Mouse (Mus musculus) ovary, adult 18-20 months (tissue): ENCODE measurements around the gene Abtb2.
"Not testable (repeated sequence)": the region's sequence is repeated elsewhere in the genome, so short reads cannot be mapped to it uniquely, and the experiment has no call there.

Experiments used
- DNase-seq: peaks from one replicate; pipeline ENCODE4 v3.0.0; 2022; ENCODE audit warnings: low spot score, mixed read lengths

The Abtb2 gene

GRCm38 (mm10) chr2:103565732-103566422 is at the start of gene Abtb2:
Gene Abtb2 (plus strand): TSS chr2:103566310.
- DNase-seq: peak; percentile 93

GRCm38 (mm10) chr2:103516472-103516871 is 49.6 kb upstream of the Abtb2 start:
- DNase-seq: no peak

GRCm38 (mm10) chr2:103525596-103525995 is 40.5 kb upstream of the Abtb2 start:
- no peak for DNase-seq

DNA sequence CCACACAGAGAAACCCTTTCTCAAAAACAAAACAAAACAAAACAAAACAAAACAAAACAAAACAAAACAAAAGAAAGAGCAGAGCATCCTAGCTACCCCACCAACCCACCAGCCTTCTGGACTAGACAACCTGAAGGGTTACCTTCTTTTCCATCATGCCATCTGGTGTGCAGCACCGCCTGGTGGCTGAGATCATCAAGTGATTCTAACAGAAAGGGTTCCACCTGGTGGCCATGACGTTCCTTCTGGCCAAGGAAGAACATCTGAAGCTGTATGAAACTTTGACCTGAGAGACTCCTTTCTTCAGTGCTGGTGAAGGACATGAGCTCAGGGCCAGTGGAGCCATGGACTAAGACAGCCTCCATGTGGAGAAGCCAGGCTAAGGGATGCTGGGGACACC is 19.0 kb upstream of the Abtb2 start:
- DNase-seq: peak; percentile 15

DNA sequence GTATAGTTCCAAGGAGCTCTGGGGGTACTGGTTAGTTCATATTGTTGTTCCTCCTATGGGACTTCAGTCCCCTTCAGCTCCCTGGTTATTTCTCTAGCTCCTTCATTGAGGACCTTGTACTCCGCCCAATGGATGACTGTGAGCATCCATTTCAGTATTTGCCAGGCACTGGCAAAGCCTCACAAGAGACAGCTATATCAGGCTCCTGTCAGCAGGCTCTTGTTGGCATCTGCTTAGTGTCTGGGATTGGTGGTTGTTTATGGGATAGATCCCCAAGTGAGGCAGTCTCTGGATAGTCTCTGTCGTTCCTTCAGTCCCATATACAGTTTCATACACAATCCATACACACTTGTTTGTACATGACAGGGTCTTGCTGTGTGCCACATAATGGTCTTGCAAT is 15.8 kb upstream of the Abtb2 start:
- DNase-seq: not testable (repeated sequence)

- DNase-seq: no peak
These were observed 12.1 kb upstream of the Abtb2 start for GRCm38 (mm10) chr2:103554041-103554440.

DNA sequence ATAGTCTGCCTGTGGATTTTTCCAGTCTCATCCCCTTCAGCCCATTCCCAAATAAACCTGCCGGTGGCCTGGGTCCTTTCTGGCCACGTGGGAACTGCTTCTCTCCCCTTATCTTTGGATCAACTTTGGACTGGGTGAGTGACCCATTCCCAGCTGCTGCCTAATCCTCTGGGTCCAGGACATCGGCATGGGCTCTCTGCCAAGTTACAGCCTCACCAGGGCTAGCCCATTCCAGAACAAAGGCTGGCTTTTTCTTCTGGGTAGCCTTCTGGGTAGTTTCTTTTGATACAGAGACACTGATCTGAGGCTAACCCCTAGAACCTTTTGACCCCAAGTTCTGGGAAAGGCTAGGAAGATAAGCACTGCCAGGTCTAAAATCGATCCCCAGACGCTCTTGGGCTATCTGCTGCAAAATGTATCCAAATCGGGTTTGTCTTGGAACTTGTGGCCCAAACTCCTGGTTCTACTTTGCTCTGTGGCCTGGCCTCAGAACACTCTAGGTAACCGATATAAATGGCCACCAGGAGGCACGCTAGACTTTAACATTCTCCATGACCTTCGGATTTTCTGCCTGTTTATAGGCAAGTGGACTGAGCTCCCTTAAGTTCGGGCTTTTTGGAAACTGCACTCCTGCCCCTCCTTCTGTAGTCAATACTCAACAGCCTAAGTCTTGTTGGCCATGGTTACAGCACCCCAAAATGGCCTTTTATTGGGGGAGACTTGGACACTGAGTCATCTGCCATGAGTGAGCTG is 9.8 kb upstream of the Abtb2 start:
- DNase-seq: no peak

GRCm38 (mm10) chr2:103560955-103561354 is 5.2 kb upstream of the Abtb2 start:
- DNase-seq: no peak

DNA sequence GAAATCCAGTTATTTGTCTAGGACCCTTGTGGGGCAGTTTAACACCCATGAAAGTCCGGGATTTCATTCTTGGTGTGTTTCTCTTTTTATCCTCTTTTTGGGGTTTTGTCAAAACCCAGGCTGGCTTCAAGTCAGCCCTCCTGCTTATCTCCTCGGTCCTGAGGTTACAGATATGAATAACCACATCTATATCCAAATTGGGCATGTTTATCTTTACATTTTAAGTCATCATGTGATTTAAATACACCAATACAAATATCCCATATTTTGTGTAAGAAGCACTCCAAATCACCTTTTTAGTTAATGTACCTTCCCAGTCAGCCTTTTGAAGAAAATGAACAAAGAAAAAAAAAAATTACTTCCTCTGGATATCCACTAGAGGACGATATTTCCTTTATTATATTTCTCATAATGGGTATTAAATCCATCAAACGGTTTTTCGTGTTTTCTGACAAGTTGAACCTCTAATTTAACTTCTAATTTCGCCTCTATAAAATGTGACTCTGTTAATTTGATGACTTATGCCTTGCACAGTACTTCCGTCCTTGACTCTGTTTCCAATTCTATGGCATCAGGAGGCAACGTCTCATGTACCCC is 1.6 kb upstream of the Abtb2 start:
- no peak for DNase-seq

DNA sequence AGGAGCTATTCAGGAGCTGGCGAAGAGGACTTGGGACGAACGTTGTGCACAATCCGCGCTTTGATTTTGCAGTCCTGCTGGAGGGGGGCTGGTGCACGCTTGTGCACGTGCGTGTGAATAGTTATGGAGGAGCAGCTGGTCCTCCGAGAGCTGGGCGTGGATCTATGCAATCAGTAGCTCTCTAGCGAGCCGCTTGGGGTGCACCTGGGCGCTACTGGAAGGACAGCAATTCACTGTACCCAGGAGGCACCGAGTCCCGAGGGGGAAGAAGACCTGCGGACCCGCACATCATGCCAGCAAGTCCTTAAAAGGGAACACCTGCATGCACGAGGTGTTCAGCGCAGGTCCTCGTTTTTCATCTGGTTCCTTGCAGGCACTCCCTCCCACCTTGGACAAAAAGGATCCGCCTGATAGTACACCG is 929 bp upstream of the Abtb2 start:
- DNase-seq: no peak

DNA sequence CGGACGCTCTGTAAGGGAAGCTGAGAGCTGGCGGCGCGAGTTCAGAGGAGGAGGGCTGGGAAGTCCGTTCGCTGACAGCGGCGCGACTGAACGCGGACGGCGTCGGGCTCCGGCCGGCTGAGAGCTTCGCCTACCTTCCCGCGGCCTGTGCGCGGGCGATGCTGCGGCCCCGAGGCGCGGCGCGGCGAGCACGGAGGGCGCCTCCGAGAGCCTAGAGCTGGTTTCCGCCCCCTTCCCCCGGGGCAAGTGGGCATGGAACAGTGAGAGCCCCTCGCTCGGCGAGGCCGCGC is 258 bp downstream of the Abtb2 start:
- DNase-seq: no peak

DNA sequence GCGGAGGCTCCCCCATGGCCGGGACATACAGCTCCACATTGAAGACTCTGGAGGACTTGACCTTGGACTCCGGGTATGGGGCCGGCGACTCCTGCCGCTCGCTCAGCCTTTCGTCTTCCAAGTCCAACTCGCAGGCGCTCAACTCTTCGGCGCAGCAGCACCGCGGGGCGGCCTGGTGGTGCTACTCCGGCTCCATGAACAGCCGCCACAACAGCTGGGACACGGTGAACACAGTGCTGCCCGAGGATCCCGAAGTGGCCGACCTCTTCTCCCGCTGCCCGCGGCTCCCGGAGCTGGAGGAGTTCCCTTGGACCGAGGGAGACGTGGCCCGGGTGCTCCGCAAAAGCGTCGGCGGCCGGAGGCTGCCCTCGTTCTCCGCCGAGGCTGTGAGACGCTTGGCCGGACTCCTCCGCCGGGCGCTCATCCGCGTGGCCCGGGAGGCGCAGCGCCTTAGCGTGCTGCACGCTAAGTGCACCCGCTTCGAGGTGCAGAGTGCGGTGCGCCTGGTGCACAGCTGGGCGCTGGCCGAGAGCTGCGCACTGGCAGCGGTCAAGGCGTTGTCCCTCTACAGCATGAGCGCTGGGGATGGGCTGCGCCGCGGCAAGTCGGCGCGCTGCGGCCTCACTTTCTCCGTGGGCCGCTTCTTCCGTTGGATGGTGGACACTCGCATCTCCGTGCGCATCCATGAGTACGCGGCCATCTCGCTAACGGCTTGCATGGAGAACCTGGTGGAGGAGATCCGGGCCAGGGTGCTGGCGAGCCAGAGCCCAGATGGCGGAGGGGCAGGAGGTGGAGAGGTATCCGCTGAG is 807 bp downstream of the Abtb2 start:
- DNase-seq: peak; percentile 50

DNA sequence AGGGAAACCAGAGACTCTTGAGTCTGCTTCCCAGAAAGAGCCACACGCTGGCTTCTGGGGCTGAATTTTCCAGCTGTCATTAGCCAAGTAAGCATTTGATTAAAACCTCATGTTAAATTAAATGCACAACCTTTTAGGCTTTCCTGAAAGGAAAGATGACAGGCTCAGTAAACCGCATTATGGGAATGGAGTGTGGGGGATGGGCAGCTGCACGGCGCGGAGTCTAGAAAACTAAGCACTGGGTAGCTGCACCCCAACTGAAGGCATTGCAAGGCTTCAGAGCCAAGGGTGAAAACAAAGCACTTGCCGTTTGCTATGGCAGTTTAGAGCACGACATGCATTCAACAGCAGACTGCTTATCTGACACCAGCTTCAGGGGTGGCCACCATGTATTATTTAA is 2.1 kb downstream of the Abtb2 start:
- no peak for DNase-seq

DNA sequence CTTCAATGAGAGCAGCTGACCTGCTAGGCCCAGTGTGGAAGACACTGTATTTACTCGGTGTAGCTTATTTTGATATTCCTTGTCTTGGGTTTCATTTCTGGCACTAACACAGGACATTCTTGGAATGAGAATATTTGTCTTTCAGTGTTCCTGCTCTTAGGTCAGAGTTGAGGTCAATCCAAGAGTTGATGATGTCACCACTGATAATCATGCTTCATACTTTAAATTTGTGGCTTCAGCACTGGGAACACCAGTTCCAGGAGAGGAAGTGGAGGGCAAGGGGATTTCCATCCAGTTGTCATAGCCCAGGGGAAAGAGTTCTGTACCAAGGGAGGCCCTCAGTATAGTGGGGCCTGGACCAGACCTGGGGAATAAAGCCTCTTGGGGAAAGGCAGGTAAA is 3.6 kb downstream of the Abtb2 start:
- DNase-seq: no peak

DNA sequence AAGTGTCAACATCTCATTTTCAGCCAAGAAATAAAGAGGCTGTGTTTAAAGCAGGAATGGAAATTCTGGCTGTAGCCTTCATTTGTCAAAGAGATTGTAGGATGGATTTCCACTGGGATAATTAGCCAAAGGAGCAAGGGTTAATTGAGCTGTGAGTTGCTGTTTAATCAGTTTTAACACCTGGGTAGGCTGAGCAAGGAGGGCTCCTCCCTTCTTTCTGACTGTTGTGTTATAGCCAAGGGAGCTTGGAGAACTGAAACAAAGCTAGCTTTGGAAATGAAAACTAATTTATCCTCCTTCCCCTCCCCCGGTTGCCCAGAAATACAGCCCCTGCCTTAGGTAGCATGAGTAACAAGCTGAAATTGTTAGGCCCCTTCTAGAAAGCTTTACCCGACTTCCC is 6.2 kb downstream of the Abtb2 start:
- no peak for DNase-seq

DNA sequence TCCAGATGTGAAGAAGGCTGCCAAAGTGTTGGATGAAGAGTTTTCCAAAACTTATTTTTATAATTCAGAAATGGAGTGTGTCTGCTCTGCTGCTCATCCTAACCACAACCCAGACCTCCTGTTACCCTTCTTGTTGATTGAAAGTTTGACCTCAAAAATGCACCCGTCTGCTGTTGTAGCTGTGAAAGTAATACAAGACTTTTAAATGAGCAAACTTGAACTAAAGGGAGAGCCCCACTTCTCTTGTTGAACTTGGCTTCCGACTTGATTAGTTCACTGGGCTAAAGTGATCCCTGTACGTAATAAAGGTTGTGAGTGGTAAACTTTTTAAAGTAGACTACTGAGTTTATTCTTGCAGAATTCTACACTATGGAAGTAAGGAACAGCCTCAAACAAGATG is 10.3 kb downstream of the Abtb2 start:
- no peak for DNase-seq

GRCm38 (mm10) chr2:103577752-103578662 is 11.9 kb downstream of the Abtb2 start:
- no peak for DNase-seq

DNA sequence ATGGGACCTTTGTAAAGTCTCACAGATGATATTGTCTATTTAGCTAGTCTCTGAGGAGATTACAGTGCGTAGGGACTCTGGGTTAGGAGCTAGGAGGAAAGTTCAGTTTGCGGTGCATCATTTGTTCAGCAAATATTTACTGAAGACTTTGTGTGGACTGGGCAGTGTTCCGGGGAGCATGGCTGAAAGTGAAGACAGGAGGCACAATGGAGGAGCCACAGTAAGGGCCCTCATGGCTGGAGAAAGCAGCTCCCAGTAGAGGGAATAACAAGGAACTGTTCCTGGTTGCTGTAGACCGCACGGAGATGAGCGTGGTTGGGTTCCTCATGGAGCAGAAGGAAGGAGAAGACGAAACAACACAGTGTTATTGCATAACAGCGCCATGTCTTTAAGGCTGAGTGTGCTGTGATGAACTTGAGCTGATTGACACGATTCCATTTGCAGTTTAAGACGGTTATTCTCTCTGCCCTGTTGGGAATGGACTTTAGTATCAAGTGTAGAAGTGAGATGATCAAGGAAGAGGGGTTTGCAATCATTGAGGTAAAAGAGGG is 12.6 kb downstream of the Abtb2 start:
- no peak for DNase-seq

GRCm38 (mm10) chr2:103580756-103581155 is 14.6 kb downstream of the Abtb2 start:
- DNase-seq: no peak

- DNase-seq: no peak
These were observed 15.3 kb downstream of the Abtb2 start for GRCm38 (mm10) chr2:103581369-103581897.

GRCm38 (mm10) chr2:103583316-103583715 is 17.2 kb downstream of the Abtb2 start:
- no peak for DNase-seq
